Comparison of ENCODE assay signal across 13 mouse cellular contexts in genomic region chr13:109407371-109407770, GRCm38 (mm10).
"Had no signal": no experiment of that assay in that cellular context is flagged by ENCODE, and none has a peak within 500 bp of the region (broad histone marks: within the 10 kb centered on the region; RNA-seq: fewer than 3 reads in every experiment).

No protein-coding gene starts in this region.

- H3K36me3 ChIP-seq: limb, embryonic 13.5 days; midbrain, embryonic 15.5 days; neural tube, embryonic 12.5 days had no signal

- H3K4me2 ChIP-seq: limb, embryonic 13.5 days; midbrain, embryonic 15.5 days; neural tube, embryonic 12.5 days had no signal

- H3K4me3 ChIP-seq: layer of hippocampus, adult 2 months; limb, embryonic 13.5 days; midbrain, embryonic 15.5 days; neural tube, embryonic 12.5 days had no signal

- H3K4me1 ChIP-seq: limb, embryonic 13.5 days; midbrain, embryonic 15.5 days; neural tube, embryonic 12.5 days had no signal

- H3K9me3 ChIP-seq: limb, embryonic 13.5 days; midbrain, embryonic 15.5 days; neural tube, embryonic 12.5 days had no signal

- H3K27me3 ChIP-seq: limb, embryonic 13.5 days; midbrain, embryonic 15.5 days; neural tube, embryonic 12.5 days had no signal

- H3K9ac ChIP-seq: limb, embryonic 13.5 days; liver, embryonic 14.5 days; midbrain, embryonic 15.5 days; neural tube, embryonic 12.5 days had no signal

- DNase-seq: kidney, postnatal 10 days; kidney, postnatal 4 days; left cerebral cortex, postnatal 4 days; lung, adult 2 months; lung, postnatal 36 days; thymus, adult 18-20 months; thymus, postnatal 14 days had no signal

- H3K27ac ChIP-seq: layer of hippocampus, adult 2 months; limb, embryonic 13.5 days; liver, embryonic 14.5 days; midbrain, embryonic 15.5 days; neural tube, embryonic 12.5 days had no signal

- ATAC-seq: lung, postnatal 0 days; midbrain, embryonic 15.5 days had no signal
